Mouse (Mus musculus) embryonic facial prominence, embryonic 12.5 days (tissue): Measurements from ENCODE around the gene Ptcd2. TPM values are rescaled to one million over a fixed set of nuclear protein-coding genes. Genes with fewer than 3 reads are reported as not detected.

Experiments
- ATAC-seq: fragments of 200-750 bp; cut with Nextera tagmentation; 2 replicates; pipeline ENCODE4 v1.8.0; 2017; ENCODE audit not compliant: insufficient number of reproducible peaks, insufficient read depth, low FRiP score, low TSS enrichment
- H3K27ac ChIP-seq: fragments of 300-500 bp; sonication (generic); 2 replicates; pipeline ENCODE4 v1.5.1; 2016; ENCODE audit warnings: mild to moderate bottlenecking
- H3K27me3 ChIP-seq: fragments of 300-500 bp; sonication (generic); 2 replicates; pipeline ENCODE4 v1.6.1; 2016; ENCODE audit warnings: mild to moderate bottlenecking, moderate library complexity
- H3K36me3 ChIP-seq: fragments of 300-500 bp; sonication (generic); 2 replicates; pipeline ENCODE4 v1.6.1; 2016; ENCODE audit warnings: mild to moderate bottlenecking
- H3K4me1 ChIP-seq: fragments of 300-500 bp; sonication (generic); 2 replicates; pipeline ENCODE4 v1.6.1; 2016
- H3K4me2 ChIP-seq: fragments of 300-500 bp; sonication (generic); replicated peaks from 2 replicates; pipeline ENCODE4 v1.6.1; 2016; ENCODE audit warnings: mild to moderate bottlenecking, moderate library complexity
- H3K4me3 ChIP-seq: fragments of 300-500 bp; sonication (generic); 2 replicates; pipeline ENCODE4 v1.5.1; 2016; ENCODE audit warnings: mild to moderate bottlenecking
- H3K9ac ChIP-seq: fragments of 300-500 bp; sonication (generic); 2 replicates; pipeline ENCODE4 v1.6.1; 2016; ENCODE audit warnings: mild to moderate bottlenecking, moderate library complexity
- H3K9me3 ChIP-seq: fragments of 300-500 bp; sonication (generic); 2 replicates; pipeline ENCODE4 v1.6.1; 2016; ENCODE audit warnings: mild to moderate bottlenecking, moderate library complexity
- WGBS: fragments of 180-500 bp; shearing (Covaris S2); methylation state at CpG from one replicate; pipeline ENCODE4 v1.1.7; 2016; 5-methylcytosine and 5-hydroxymethylcytosine counted together
- polyA plus RNA-seq: library from polyadenylated mRNA; unstranded; fragments of >200 nt; fragmentation: Nextera tagmentation; extraction: Ambion mirVana; gene quantifications from 2 replicates; pipeline ENCODE4 v1.2.1, GENCODE M21; 2016

Ptcd2 gene
- polyA plus RNA-seq, 1 experiment from 2014 or later: 47.9 TPM

DNA sequence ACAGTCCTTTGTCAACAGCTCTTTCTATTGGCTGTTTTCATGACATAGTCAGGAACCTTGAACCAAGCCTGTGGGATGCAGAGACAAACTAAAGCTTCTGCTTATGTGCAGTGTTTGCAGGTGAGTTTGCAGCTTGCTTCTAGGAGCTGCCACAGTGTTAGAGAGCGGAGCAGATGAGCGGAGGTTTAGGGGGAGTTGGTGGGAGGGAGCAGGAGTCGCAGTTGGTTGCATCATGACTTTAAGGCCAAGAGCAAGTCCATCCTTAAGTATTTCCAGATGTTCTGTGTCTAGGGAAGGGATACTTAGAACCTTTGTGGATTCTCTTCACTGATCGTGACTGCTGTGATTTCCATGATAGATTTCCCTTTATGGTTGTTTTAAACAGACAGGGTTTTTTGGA lies 29.7 kb upstream of the Ptcd2 start:
- ATAC-seq: no peak
- no peak overlapping the region for H3K9ac ChIP-seq
- no peaks in the 10 kb centered on the region for H3K27me3 ChIP-seq
- H3K9me3 ChIP-seq: no peaks in the 10 kb centered on the region
- peaks cover 13% of the 10 kb centered on the region for H3K4me1 ChIP-seq
- no peak overlapping the region for H3K27ac ChIP-seq
- H3K4me2 ChIP-seq: no peak overlapping the region
- 0 out of 2 replicates have a peak, but pooled peaks cover under 1% of the 10 kb centered on the region for H3K36me3 ChIP-seq
- 35% methylated on average over 4 of the region's 4 CpGs for WGBS
- no peak overlapping the region for H3K4me3 ChIP-seq

DNA sequence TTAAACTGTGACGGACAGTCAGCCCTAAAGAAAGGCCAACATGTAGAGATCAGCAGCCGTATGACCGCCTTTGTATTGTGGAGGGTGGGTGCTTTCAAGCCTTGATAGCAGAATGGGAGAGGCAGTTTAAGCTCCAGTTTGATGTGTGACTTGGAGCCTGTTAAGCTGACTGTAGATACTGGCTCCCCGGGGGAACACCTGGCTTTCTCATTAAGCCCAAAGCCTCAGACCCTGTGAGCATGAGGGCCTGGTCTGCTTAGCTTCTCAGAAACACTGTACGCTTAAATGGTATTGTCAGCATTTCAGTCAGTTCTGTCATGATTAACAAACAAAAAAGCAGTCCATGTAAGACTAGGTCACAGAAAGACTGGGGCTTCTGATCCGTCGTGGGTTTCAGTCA lies 29.2 kb upstream of the Ptcd2 start:
- Histone ChIP-seq H3K27me3 (no peaks in the 10 kb centered on the region), H3K9me3 (no peaks in the 10 kb centered on the region), H3K4me2 (no peak overlapping the region), H3K27ac (no peak overlapping the region), H3K36me3 (no peaks in the 10 kb centered on the region), H3K4me1 (peaks cover 13% of the 10 kb centered on the region), H3K4me3 (no peak overlapping the region), H3K9ac (no peak overlapping the region)
- 0 out of 2 replicates have a peak, but pooled peaks have one; percentile 15 for ATAC-seq
- WGBS: 70% methylated on average over 7 of the region's 7 CpGs

DNA sequence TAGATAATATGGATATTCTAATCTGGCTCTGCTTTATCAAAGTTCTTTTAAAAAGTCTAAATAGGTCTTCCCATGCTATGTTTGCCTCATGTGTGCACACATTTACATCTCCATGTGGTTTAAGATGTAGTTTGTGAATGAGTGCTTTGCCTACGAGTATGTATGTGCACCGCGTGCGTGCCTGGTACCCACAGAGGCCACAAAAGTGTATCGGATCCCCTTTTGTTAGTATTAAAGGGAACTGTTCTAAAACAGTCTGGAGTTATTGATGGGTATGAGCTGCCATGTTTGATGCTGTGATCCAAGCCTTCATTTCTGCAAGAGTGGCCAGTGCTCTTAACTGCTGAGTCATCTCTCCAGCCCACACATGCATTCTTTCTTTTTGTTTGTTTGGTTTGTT lies 26.8 kb upstream of the Ptcd2 start:
- Histone ChIP-seq H3K36me3 (peaks cover 5% of the 10 kb centered on the region; the same call in 1 of the 2 replicates), H3K4me1 (peaks cover 13% of the 10 kb centered on the region), H3K27ac (no peak overlapping the region), H3K27me3 (no peaks in the 10 kb centered on the region), H3K4me2 (no peak overlapping the region), H3K9me3 (no peaks in the 10 kb centered on the region), H3K4me3 (no peak overlapping the region), H3K9ac (no peak overlapping the region)
- WGBS: 90% methylated on average over 5 of the region's 5 CpGs
- ATAC-seq: no peak

DNA sequence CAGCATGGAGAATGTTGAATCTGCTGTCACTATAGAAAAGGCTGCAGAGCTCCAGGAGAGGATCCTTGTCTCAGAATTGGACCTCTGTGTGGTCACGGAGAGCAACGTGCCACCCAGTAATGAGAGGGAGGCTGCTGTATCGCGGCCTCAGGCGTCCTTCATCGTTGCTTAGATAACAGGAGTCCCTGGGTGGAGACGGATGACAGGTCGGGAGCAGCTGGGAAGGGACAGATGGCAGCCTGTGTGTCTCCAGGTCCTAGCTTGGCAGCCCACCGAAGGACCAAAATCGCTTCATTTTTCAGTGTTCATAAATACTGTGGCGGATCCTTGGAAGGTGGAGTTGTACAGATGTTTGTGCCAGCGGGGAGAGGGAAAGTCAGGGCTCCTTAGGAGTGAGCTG lies 24.6 kb upstream of the Ptcd2 start:
- Histone ChIP-seq H3K27ac (no peak overlapping the region), H3K27me3 (no peaks in the 10 kb centered on the region), H3K9me3 (no peaks in the 10 kb centered on the region), H3K4me2 (no peak overlapping the region), H3K4me3 (no peak overlapping the region), H3K36me3 (peaks cover 21% of the 10 kb centered on the region; the same call in 1 of the 2 replicates), H3K4me1 (peaks cover 6% of the 10 kb centered on the region), H3K9ac (no peak overlapping the region)
- ATAC-seq: no peak
- WGBS: 85% methylated on average over 12 of the region's 12 CpGs

DNA sequence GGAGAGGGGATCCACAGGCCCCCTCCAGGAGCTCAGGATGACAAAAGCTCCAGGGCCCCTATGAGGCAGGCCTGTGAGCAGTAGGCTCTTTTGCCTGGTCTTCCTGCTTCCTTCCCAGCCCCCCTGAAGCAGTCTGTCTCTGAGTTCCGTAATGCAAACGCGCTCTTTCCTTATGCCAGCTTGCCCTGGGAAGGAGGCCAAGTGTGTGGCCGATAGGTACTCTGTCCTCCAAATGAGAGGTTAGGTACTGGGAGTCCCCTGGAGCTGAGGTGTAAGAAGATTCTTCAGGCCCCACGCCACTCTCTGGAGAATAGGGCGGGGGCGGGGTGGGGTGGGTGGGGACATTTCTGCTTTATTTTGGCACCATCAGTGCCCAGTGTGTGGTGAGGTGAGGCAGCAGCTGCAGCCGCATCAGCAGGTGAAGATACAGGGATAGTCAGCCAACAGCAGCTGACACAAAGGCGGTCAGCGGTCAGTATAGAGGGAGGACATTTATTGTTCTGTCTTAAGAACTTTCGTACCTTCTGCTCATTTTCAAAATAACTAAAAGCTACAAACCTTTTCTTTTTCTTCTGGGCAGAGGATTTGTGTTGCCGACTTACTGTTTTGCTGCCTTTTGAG lies 23.2 kb upstream of the Ptcd2 start:
- H3K4me3 ChIP-seq: no peak overlapping the region
- H3K9ac ChIP-seq: no peak overlapping the region
- no peaks in the 10 kb centered on the region for H3K27me3 ChIP-seq
- H3K4me1 ChIP-seq: no peaks in the 10 kb centered on the region
- no peaks in the 10 kb centered on the region for H3K9me3 ChIP-seq
- H3K4me2 ChIP-seq: no peak overlapping the region
- no peak for ATAC-seq
- H3K36me3 ChIP-seq: peaks cover 31% of the 10 kb centered on the region
- H3K27ac ChIP-seq: no peak overlapping the region
- WGBS: 92% methylated on average over 12 of the region's 12 CpGs

DNA sequence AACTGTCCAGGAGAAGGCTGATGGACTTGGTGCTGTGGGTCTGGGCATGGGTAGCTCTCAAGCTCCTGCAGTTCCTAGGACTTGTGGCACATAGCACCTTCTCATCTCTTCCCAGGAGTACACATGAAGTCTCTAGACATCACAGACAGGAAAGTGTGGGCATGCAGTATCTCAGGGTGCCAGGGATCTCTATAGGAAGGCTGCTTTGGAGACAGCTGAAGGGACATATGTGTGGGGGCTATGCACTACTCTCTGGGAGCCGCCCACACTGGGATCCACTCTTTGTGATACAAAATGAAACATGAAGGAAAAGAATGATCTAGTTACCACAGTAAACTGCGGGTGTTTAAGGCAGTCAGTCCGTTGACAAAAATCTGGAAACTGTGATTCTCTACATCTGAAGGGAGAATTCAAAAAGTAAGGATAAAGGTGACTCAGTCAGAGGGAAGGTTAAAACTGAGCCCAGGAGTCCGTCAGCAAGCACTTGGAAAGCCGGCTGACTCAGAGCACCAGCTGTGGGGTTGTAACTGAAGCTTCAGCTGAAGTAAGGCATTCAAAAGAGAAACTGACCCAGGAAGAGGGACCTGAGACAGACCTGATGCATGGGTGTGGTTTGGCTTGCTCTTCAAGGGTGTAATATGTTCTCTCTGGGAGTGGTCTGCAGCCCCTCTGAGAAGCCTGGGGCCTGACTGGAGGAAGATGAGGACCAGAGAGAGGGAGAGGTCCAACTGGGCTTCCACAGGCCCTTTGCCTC lies 22.1 kb upstream of the Ptcd2 start:
- no peak for ATAC-seq
- H3K27ac ChIP-seq: no peak overlapping the region
- no peaks in the 10 kb centered on the region for H3K4me1 ChIP-seq
- H3K4me3 ChIP-seq: no peak overlapping the region
- peaks cover 38% of the 10 kb centered on the region for H3K36me3 ChIP-seq
- WGBS: 87% methylated on average over 5 of the region's 5 CpGs
- H3K27me3 ChIP-seq: no peaks in the 10 kb centered on the region
- no peaks in the 10 kb centered on the region for H3K9me3 ChIP-seq
- no peak overlapping the region for H3K4me2 ChIP-seq
- no peak overlapping the region for H3K9ac ChIP-seq

DNA sequence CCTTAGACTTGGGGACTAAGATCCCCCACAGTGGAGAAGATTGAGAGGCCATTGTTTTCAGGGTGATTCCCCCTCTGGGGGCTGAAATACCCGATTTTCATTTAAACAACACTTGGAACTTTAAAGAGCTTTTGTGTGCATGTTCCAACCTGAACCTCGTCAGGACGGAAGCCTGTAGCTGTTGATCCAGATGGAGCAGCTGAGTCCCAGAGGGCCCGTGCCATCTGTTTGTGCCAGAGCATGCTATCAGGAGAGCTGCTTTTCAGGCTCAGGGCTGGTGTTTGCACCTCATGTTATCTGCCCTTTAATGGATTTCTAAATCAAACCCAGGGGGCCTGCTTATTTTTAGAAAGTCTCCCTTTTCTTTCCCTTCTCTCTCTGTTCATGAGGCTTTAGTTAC lies 19.4 kb upstream of the Ptcd2 start:
- Histone ChIP-seq H3K36me3 (peaks cover 43% of the 10 kb centered on the region), H3K9me3 (no peaks in the 10 kb centered on the region)
- no peak for ATAC-seq

DNA sequence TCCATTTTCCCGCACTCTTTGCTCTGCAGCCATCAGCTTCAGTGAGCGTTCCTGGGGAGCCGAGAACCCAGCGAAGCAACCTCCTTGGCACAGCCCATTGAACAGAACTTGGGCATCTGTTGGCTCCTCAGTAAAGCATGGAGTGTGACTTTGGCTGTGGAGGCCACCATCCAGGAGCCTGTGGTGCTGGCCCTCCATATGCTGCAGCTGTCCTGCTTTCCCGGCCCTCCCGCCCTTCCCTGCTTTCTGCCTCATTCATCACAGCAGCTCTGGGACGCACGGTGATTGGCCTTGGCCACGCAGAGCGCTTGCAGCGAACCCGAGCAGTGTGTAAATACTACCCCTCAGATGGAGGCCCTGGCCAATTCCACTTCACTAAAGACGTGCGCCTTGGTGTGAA lies 14.4 kb upstream of the Ptcd2 start:
- Histone ChIP-seq H3K4me1 (no peaks in the 10 kb centered on the region), H3K9ac (no peak overlapping the region), H3K27ac (no peak overlapping the region), H3K4me2 (no peak overlapping the region), H3K36me3 (peaks cover 28% of the 10 kb centered on the region), H3K4me3 (no peak overlapping the region), H3K9me3 (no peaks in the 10 kb centered on the region), H3K27me3 (no peaks in the 10 kb centered on the region)
- no peak for ATAC-seq
- WGBS: 93% methylated on average over 14 of the region's 14 CpGs

More for the DNA sequence above, 19.4 kb upstream of the Ptcd2 start:
- H3K27ac ChIP-seq: no peak overlapping the region
- no peak overlapping the region for H3K9ac ChIP-seq
- no peaks in the 10 kb centered on the region for H3K4me1 ChIP-seq
- WGBS: 60% methylated on average over 4 of the region's 4 CpGs
- H3K4me3 ChIP-seq: no peak overlapping the region
- no peaks in the 10 kb centered on the region for H3K27me3 ChIP-seq
- no peak overlapping the region for H3K4me2 ChIP-seq

DNA sequence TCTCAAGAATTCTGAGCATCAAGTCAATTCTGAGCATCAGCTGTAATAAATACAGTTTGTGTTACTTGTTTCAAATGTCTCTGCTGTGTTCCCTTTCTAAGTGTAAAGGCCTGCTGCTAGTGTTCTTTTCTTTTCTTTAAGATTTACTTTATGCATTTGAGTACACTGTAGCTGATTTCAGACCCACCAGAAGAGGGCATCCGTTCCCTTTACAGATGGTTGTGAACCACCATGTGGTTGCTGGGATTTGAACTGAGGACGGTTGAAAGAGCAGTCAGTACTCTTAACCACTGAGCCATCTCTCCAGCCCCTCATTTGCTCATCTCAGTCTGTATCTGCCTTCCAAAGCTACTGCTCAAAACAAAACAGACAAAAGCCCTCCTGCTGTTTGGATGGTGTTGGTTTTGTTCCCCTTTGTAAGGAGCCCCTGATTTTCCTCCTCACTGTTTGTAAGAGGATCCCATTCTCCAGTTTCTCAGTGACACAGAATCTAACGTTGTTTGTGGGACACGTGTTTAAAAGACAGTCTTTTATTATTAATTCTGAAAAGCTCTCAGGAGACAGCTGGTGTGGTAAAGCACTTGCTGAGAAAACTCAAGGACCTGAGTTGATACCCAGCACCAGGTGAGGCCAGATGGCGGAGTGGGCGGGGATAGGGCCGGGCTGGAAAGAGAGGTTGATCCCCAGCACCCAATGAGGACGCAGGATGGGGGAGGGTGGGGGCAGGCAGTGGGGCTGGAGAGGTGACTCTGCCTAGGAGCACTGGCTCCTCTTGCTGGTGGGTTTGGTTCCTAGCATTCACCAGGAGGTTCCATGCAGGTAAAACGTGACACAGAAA lies 12.1 kb upstream of the Ptcd2 start:
- Histone ChIP-seq H3K4me3 (no peak overlapping the region), H3K4me2 (no peak overlapping the region), H3K36me3 (peaks cover 12% of the 10 kb centered on the region), H3K9ac (no peak overlapping the region), H3K9me3 (no peaks in the 10 kb centered on the region), H3K4me1 (no peaks in the 10 kb centered on the region), H3K27ac (no peak overlapping the region), H3K27me3 (no peaks in the 10 kb centered on the region)
- 40% methylated on average over 9 of the region's 9 CpGs for WGBS
- ATAC-seq: no peak

DNA sequence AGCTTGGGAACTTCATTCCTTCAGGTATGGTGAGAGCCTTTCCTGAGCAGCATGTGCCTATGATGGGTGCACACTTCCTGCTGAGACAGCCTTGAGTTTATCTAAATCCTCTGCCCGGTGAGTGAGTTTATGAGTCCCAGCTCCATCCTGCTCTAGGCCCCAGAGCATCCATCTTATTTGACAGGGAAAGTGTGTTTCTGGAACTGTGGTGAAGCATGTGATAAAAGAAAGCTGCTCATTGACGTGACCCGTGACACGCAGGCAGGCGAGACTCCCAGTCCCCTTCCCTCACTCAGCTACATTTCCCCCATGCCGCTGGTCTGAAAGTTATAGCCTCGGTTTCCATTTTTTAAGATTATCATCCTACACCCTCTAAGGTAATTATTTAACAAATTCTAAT lies 11.4 kb upstream of the Ptcd2 start:
- no peaks in the 10 kb centered on the region for H3K27me3 ChIP-seq
- no peak overlapping the region for H3K9ac ChIP-seq
- peaks cover 14% of the 10 kb centered on the region for H3K36me3 ChIP-seq
- no peak overlapping the region for H3K4me2 ChIP-seq
- H3K4me1 ChIP-seq: no peaks in the 10 kb centered on the region
- ATAC-seq: no peak
- no peak overlapping the region for H3K4me3 ChIP-seq
- H3K27ac ChIP-seq: no peak overlapping the region
- whole genome bisulfite sequencing: 83% methylated on average over 7 of the region's 7 CpGs
- H3K9me3 ChIP-seq: no peaks in the 10 kb centered on the region

DNA sequence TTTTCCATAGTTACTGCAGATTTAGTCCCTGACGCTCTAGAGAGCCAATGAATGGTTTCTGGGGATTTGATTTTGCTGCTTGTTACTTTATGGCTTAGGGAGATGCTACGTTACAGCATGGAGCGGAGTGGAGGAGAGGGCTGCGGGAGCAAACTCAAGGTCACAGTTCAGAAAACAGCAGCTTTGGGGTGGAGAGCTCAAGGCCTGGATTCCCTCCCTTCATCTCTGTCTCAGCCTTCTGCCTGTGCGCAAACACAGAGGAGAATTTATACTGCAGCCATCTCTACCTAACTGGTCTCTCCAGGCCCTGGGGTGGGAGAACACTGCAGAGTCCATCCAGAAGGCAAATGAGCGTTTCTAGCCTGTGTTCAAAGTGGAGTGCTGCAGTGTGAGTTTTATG lies 10.6 kb upstream of the Ptcd2 start:
- no peak overlapping the region for H3K27ac ChIP-seq
- peaks cover 16% of the 10 kb centered on the region for H3K36me3 ChIP-seq
- H3K4me2 ChIP-seq: no peak overlapping the region
- H3K9ac ChIP-seq: no peak overlapping the region
- ATAC-seq: no peak
- no peaks in the 10 kb centered on the region for H3K9me3 ChIP-seq
- no peak overlapping the region for H3K4me3 ChIP-seq
- WGBS: 93% methylated on average over 6 of the region's 6 CpGs
- H3K4me1 ChIP-seq: no peaks in the 10 kb centered on the region
- no peaks in the 10 kb centered on the region for H3K27me3 ChIP-seq

DNA sequence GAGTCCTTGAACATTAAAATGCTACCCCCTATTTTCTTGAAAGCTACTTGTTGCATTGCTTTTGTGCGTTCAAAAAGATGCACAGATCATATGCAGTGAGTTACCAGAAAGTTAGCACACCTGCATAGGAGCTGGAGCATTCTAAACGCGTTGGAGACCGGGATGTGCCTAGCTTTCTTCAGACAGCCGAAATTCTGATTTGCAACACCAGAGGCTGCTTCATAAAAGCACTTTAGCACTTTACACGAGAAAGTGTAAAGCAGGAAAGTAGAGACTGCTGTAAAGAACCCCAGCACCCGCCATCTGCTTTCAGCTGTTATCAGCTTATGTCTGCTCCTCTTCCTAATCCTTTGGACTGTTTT lies 9.0 kb upstream of the Ptcd2 start:
- WGBS: 14% methylated on average over 7 of the region's 7 CpGs
- ATAC-seq: no peak
- Histone ChIP-seq H3K27ac (peak overlapping the region; percentile 76), H3K27me3 (no peaks in the 10 kb centered on the region), H3K4me3 (peak overlapping the region; percentile 39), H3K9me3 (no peaks in the 10 kb centered on the region), H3K4me1 (no peaks in the 10 kb centered on the region), H3K36me3 (peaks cover 15% of the 10 kb centered on the region), H3K9ac (peak overlapping the region; percentile 52), H3K4me2 (peak overlapping the region; percentile 60)
